Mouse (Mus musculus): ENCODE results near the gene Hectd3.
A peak's percentile ranks its signal among the peaks of the same experiment; 100 is the strongest.

The Hectd3 gene

DNA sequence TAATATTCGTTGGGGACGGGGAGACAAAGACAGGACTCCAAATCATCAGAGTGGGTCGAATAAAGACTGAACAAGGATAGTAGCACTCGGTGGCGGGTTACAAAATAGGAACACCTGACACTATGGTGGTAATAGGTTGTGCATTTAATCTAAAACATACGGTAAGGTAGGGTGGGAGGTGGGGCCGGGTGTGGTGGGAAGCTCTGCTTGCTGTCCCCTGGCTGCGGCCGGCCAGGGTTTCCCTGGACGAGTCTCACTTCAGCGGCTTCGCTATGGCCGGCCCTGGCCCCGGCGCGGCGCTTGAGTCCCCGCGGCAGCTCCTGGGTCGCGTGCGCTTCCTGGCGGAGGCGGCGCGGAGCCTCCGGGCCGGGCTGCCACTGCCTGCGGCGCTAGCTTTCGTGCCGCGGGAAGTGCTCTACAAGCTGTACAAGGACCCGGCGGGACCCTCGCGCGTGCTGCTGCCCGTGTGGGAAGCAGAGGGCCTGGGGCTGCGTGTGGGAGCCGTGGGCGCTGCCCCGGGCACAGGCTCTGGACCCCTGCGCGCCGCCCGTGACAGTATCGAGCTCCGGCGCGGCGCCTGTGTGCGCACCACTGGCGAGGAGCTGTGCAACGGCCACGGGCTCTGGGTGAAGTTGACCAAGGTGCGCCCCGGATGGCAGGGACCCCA lies at the start of gene Hectd3:
Gene Hectd3 (plus strand): TSS at position 187 of the 667 bp plus-strand sequence.
- peak; percentile 76 to 81 for DNase-seq

- peak; percentile 16 to 40 for DNase-seq
Measured at GRCm38 (mm10) chr4:116951642-116952041, 43.5 kb upstream of the Hectd3 start.

GRCm38 (mm10) chr4:116954951-116955350 lies 40.2 kb upstream of the Hectd3 start:
- DNase-seq = no peak

- no peak for DNase-seq
Measured at GRCm38 (mm10) chr4:116976503-116976902, 18.6 kb upstream of the Hectd3 start.

DNA sequence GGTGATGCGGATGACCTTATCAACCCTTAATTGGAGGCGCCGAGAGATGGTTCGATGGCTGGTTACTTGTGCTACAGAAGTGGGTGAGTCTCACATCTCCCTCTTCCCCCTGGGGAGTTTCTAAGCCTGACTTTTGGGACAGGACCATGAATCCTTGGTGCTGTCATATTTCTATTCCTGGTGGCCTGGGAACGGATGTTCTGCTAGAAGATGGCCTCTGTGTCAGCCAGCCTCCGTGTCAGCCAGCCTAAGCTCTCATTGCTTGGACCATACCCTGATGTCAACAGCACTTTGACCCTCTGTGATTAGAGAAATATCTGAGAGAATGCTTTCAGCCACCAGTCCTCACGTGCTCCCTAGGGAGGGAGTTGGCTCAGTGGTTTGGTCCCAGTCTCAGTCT lies 9.4 kb upstream of the Hectd3 start:
- no peak for DNase-seq

GRCm38 (mm10) chr4:116986400-116987121 lies 8.6 kb upstream of the Hectd3 start:
- peak; percentile 82 to 90 for DNase-seq

GRCm38 (mm10) chr4:116987122-116987456 lies 8.0 kb upstream of the Hectd3 start:
- DNase-seq = no peak

DNA sequence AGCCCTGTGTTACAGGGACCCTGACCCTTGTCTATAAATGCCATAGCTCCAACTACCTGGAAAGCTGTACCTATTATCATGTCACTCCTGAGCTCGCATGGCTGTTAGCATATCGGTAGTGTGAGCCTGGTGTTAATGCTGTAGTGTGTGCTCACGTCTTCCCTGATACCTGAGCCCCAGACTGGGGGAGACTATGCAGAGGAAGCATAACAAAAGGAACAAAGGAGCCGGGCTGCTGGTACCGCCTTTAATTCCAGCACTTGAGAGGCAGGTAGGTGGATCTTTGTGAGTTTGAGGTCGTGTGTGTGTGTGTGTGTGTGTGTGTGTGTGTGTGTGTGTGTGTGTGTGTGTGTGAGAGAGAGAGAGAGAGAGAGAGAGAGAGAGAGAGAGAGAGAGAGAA lies 5.4 kb upstream of the Hectd3 start:
- DNase-seq = no peak

DNA sequence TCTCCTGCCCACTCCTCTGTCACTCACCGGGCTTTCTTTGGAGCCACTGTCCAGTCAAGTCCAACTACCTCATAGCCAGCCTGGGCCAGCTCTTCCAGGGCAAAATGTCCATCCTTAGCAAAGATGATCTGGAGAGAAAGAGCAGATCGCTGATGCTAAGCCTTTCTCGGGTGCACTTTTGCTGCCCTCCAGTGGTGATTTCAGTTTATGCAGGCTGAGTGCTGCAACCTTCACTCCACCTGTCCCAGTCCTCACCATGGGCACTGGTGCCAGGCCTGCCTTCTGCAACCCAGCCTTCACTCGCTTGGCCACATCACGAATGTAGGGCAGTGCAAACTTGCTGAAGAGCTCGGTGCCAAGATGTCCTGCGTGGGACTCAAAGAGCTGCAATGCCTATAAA lies 3.8 kb upstream of the Hectd3 start:
- peak; percentile 80 to 90 for DNase-seq

DNA sequence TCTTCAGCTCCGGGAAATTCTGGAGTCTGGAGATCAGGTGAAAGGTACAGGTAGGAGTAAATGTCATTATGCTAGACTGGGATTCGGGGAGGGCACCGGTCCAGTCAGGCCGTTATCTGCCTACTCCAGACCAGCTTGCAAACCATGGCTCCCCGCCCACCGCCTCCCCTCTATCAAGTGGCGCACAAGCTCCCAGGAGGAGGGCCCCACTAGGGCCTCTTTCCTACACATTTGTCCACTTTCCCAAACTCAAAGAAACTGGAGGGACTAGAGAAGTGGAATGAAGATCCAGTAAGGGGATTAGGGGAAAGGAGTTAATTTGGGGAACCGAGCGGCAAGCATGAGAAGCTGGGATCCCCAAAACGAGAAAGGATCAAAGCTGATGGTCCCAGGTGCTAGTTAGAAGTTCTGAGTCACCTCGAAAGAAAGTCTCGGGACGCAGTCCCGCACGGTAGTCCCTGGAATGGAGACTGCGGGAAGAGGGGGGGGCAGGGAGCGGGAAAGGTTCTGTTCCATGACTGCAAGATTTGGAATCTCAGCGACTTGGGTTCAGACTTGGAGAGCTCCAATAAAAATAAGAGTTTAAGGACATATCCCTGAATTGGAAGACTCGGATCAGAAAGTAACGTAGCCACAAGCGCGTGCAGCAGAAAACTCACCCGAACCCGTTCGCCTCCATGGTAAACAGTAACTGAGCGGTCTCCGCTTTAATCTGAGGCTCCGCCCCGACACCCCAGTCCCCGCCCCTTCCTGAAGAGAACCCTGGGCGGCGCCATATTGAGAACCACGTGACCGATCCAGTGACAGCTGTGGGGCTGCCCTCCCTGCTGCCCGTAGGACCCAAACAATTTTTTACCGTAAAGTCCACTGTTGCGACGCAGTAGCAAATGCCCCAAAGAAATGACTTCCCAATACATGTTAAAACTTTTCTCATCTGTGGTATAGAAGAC lies 1.2 kb upstream of the Hectd3 start, which contains the start of gene Urod:
Gene Urod (minus strand): TSS at position 742 of the 950 bp plus-strand sequence.
- peak; percentile 97 for DNase-seq

GRCm38 (mm10) chr4:116995798-116996135 lies 650 bp downstream of the Hectd3 start:
- DNase-seq = peak; percentile 86 to 88

GRCm38 (mm10) chr4:116999513-117000154 lies 4.5 kb downstream of the Hectd3 start:
- DNase-seq = no peak

DNA sequence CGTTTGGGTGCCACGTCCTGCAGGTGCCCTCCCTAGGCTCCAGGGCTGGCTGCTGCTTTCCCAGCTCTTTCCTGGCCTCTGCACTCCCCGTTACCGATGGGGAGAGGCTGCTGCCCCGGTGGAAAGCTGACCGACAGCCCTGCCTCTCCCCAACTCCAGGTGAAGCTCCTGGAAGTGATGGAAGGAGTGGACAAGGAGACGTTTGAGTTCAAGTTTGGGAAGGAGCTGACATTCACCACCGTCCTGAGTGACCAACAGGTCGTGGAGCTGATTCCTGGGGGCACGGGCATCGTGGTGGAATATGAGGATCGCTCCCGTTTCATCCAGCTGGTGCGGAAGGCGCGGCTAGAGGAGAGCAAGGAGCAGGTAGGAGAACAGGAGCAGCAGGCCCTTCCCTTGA lies 6.8 kb downstream of the Hectd3 start:
- DNase-seq = no peak

GRCm38 (mm10) chr4:117002543-117003521 lies 7.7 kb downstream of the Hectd3 start:
- peak; percentile 85 to 88 for DNase-seq

DNA sequence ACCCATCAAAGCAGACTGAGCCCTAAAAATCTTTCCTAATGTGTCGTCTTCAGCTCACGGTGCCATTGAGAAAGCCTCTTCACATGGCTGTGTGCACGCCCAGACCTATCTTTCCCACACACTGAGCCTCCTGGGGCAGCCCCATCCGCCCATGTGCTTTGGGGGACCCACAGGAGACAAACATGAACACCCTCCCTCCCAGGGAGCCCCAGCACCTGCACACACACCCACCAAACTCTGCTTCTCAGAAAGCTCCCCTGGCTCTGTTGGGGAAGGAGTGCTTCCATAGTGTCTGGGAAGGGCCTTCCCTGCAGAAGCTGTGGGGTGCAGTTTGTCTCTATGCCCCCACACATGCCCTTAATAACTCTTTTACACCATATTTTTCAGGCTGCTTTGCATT lies 9.5 kb downstream of the Hectd3 start:
- no peak for DNase-seq

DNA sequence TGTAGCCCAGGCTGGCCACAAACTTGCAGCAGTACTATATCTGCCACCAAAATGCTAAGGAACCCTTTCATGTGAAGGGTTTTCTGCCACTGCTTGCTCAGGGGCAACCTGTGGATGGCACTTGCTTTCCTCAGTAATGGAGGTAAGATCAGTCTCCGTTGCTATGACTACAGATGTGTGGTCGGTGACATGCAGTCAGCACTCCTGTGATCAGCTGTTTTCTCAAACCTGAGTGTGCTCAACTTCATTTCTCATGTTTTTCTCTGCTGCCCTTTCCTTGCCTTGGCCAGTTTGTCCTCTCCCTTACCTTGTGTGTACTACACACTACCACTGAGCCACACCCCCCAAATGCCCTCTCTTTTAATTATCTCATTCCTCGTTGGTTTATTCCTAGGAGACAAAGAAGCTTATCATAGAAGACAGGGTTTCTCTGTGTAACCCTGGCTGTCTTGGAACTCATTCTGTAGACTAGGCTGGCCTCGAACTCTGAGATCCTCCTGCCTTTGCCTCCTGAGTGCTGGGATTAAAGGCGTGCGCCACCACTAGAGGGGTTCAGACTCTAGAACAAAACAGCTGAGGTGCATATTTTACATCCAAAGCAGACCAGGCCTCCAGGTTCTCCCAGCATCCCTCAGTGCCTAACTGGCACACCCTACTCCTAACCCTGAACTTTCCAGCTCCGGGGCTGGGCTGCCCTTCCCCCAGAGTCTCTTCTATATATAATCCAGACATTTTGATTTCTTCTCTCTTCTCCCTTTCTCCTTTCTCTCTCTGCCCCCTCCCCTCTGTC lies 10.7 kb downstream of the Hectd3 start:
- no peak for DNase-seq

DNA sequence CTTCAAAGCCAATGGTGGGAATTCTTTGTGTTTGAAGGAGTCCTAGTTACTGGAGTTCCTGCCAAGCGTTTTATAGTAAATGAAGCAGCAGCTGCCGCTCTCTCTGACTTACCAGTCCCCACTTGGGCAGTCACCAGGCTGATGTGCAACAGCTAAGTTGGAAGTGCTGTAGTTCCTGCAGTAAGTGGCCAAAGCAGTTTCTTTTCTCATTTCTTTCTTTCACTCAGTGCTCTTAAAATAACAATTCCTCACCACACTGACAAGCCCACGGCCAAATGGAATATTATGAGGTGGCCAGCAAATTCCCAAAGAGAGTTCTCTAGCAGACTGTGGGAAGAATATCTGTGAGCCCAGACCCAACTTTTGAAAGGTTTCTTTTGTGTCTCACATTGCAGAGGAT lies 11.9 kb downstream of the Hectd3 start:
- DNase-seq = no peak

- no peak for DNase-seq
Measured at GRCm38 (mm10) chr4:117010231-117010630, 15.1 kb downstream of the Hectd3 start.

- DNase-seq = no peak
Measured at GRCm38 (mm10) chr4:117013596-117013995, 18.5 kb downstream of the Hectd3 start.

- no peak for DNase-seq
Measured at GRCm38 (mm10) chr4:117014901-117015415, 19.8 kb downstream of the Hectd3 start.

DNA sequence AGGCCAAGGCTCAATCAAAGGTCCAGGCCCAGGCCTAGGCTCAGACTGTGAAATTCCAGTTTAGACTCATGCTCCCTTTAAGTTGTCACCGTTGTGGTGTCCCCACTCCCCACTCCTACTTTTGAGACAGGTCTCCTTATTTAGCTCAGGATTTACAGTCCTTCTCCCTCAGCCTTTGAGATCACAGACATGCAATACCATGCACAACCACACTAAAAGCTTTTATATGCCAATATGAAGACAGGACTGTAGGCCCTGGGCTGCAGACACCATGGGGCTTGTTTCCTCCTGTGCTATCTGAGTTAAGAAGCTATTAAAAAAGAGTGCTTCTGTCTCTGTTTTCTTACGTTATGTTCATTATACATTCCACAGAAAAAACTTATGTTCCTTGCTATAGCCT lies 22.6 kb downstream of the Hectd3 start:
- DNase-seq = no peak

Measured in kidney, postnatal 36 days (tissue).